Mouse (Mus musculus) layer of hippocampus, adult 11-12 months (tissue): ENCODE measurements around the gene Slc30a2.
A peak's percentile ranks its signal among the peaks of the same experiment; 100 is the strongest.
"Not testable (repeated sequence)": the region's sequence is repeated elsewhere in the genome, so short reads cannot be mapped to it uniquely, and the experiment has no call there.

Experiments
- DNase-seq: peaks from one replicate; pipeline ENCODE4 v3.0.0; 2022; ENCODE audit warnings: low spot score

Gene Slc30a2

DNA sequence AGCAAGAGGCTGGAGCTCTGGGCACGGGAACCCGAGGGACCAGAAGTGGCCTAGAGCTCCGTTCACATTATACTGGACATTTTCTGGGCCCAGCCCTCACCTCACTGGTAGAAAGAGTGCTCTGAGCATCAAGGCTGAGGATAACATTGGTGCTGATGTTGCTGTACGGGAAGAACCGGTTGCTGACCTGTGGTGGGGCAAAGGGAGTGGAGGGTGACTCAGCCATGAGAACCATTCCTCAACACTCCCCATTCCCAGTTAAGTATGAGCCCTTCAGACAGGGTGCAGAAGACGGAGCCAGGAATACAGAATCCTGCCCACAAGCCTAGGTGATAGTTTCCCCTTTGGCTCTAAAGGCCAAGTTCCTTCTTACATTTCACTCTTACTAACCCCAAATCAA, 16.7 kb downstream of the Slc30a2 start:
- DNase-seq = no peak

DNA sequence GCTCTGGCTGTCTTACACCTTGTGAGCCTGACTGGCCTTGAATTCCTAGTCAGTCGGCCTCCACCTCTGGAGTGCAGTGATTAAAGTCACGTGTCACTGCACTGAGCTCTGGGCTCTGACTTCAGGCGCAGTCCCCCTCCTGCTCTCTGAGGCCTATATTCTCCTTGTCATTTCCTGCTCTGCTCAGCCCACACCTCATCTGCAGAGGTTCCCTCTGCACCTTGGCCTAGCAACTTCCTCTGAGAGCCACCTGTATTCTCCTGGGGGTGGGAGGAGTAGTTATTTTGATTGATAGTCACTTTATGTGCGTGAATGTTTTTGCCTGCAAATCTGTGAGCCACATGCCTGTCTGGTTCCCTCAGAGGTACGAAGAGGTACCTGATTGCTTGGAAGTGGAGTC, 18.2 kb downstream of the Slc30a2 start:
- no peak for DNase-seq

DNA sequence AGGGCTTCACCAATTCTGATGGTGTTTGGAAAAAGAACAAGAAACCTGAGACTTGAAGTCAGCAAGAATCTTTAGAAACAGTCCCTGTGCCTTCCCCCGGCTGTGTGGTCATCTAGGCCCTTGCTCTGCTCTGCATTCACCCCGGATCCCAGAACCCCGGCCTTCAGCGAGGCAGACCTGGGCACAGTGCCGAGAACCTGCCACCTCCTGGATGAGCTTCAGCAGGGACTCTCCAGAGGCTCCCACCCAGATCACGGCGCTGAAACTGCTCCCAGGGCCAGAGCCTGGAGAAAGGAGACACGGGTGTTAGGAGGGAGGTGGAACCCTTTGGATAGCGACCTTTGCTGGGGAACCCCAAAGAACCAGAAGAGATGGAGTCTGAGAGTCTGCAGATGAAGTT, 19.1 kb downstream of the Slc30a2 start:
- DNase-seq = no peak

DNA sequence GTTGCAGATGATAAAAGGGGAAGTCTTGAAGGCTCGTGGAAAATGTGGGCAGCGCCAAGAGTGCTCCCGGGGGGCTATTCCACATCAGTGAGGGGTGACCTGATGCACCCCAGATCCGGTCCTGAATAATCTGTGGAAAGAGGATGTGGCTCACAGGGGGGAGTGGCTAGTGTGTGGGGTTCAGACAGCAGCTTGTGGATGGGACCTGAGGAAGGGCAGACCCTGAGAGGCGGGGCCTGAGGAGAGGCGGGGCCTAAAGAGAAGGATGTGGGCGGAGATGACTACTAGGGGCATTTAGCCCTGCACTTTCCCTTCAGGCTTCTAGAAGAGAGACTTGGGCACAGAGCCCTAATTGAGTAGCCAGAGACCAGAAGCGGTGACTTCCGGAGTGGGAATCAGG, 19.6 kb downstream of the Slc30a2 start:
- DNase-seq = peak; percentile 48

DNA sequence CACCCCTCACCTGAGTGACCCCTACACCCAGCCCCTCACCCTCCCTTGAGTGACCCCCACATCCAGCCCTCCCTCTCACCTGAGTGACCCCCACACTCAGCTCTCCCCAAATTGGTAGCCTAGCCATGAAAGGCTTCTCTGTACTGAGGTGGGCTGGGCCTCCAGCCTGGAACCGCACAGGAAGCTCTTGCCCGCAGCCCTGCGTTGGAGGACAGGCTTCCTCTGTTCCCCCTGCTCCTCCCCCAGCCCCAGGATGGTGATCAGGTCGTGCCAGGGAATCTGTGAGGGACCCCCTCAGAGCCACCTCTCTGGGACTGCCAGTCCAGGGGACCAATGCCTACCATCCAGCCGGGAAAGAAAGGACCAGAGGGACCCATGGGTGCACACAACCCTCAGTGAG, 22.3 kb downstream of the Slc30a2 start:
- DNase-seq = no peak

DNA sequence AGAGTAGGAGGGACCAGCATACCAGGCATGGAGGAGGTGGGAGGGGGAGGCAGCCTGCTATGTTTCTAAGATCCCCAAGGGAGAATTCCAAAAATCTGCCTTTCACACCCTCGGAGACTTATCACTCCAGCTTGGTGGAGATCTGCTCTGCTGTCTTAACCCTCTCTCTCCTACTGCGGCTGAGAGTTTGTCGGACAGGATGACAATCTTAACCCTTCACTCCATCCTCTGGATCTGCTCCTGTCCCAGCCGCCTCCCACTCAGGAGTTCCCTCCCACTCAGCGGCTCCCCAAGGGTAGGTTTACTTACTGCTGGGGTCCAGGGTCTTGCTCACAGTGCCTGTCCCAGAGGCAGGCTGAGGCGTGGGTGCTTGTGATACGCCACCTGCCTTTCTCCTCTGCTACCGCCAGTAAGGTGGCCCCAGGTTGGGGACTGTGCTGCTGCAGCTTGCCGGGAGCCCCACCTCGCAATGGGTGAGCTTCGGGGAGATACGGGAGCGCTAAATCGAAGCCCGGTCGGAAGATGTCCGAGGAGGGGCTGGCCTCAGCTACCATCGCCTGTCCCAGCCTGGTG, 27.8 kb downstream of the Slc30a2 start:
- peak; percentile 67 for DNase-seq

DNA sequence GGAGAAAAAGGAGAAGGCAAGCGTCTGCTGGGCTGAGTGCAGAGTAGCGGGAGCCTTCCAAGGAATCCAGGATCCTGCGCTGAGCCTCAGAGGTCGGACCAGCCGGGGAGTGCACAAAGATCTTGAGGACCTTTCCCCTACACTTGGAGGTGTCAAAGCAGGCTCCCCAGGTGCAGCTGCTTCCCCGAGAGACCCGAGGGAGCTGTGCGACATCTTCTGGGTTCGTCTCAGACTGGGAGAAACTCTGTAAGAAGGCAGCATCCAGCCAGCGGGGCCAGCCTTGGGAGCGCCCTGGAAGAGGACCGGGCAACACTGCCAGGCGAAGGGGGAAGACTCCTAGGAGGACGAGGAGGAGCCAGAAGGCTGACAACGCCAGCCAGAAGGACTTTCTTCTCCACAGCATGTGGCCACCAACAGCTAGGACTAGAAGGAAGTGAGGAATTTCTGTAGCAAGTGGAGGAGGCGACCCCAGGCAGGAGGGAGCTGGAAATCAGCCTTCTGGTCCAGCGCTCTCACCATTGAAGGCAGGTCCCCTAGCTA, 28.4 kb downstream of the Slc30a2 start:
- no peak for DNase-seq

DNA sequence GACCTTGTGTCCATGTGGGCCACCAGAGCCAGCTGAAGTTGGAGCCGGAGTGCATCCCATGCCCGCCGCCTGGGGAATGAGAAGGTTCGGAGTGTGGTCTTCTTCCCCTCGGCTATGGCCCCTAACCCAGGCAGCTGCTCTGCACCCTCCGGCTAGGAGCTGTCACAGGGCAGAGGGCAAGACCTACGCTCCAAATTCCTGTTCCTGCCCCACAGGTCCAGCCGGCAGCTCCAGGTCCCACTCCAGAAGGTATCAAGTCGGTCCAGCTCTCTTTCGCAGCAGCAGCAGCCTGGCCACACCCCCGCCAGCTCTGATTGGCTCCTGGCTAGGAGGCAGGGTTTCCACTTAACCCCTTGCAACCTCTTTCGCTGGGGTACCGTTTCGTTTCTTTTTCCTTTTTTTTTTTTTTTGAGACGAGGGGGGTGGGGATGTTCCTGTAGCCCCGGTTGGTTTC, 29.3 kb downstream of the Slc30a2 start:
- peak; percentile 87 for DNase-seq

DNA sequence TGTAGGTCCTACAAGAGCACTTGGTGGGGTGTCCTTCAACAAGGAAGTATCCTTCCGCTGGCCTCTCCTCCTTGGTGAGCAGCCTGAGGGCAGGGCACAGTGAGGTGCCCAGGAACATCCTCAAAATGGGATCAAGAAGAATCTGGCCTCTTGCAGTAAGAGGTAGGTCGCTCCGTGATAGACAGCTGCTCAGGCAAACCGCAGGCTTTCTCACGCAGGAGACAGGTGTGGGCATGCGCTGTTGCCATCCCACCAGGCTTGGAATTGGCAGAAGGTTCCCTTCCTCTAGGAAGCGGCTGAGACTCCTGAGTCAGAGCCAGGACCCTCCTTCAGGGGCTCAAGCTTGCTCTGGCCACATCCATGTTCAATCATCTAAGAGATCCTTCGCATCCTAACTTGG, 30.3 kb downstream of the Slc30a2 start:
- no peak for DNase-seq

DNA sequence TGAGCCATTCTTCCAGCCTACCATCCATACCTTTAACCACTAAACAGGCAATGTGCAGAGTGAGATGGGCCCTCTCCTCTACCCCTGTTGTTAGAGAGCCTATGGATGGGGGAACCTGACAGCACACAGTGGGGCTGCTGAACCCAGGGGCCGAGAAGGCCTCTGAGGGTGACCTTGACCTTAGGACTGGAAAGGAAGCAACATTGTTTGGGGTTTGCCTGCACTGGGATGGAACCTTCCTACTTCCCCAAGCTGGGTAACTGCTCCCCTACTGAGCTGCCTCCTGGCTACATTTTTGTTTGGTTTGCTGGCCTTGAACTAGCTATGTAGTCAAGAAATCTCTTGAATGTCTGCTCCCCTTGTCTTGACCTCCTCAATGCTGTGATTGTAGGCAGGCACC, 31.3 kb downstream of the Slc30a2 start:
- no peak for DNase-seq

DNA sequence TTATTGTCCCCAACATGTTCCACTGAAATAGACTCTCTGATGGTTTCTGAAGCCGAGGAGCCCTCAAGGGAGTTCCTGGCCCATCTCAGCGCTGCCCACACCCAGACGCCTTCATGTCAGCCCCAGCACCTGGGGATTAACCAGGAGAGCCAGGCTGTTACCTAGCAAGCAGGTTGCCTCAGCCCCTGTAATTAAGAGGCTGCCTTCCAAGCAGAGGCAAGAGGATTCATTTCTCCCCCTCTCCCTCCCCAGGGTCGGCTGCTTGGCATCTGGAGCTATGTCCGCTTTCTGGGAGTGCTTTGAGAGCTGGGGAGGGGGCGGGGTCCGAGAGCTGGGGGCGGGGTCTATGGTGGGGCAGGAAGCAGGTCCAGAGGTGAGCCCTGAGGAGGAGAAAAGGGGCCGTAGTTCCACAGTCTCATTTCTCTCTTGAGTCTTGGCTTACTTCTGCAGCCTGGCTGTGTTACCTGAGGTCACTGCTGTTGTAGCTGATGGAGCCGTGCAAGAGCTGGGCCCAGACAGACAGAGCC, 35.2 kb downstream of the Slc30a2 start:
- DNase-seq = no peak

DNA sequence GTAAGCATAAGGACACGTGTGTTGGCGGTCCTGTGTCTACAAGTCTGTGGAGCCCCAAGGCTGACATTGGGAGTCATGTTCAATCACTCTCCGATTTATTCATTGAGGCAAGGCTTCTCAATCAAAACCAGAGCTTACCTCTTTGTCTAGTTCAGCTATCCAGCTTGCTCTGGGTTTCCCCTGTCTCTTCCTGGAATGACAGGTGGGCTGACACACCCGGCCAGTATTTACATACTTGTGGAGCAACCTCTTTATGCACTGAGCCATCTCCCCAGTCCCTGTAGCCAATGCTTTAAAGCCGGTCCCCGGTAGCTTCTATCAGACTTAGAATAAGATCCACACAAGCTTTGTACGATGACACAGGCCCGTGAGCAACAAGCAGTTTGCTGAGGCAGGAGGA, 36.5 kb downstream of the Slc30a2 start:
- DNase-seq = no peak

DNA sequence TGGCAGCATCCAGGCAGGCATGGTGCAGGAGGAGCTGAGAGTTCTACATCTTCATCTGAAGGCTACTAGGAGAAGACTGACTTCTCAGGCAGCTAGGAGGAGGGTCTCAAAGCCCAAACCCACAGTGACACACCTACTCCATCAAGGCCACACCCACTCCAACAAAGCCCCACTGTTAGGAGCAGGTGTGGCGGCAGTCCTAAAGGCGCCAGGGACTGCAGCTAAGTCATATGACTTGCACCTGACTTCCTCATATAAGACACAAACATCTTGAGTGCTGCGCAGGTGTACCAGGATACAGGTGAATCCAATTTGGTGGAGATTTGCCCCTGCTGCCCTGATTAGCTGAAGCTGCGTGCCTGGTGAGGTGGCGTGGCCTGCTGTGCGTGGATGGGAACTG, 40.8 kb downstream of the Slc30a2 start, which contains the start of gene Extl1:
Gene Extl1, minus strand, starts transcription at position 101 of the 400 bp plus-strand sequence.
- DNase-seq = not testable (repeated sequence)

DNA sequence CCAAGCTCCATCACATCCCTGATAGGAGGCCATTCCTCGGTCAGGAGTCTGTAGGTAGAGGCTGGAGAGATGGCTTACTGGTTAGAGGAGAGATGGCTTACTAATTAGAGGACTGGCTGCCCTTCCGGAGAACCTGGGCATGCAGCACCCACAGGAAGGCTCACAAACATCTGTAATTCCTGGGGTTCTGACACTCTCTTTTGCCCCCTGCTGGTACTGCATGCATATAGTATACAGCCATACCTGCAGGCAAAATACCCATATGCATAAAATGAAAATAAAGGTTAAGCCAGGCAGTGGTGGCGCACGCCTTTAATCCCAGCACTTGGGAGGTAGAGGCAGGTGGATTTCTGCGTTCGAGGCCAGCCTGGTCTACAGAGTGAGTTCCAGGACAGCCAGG, 44.3 kb downstream of the Slc30a2 start:
- DNase-seq = no peak

DNA sequence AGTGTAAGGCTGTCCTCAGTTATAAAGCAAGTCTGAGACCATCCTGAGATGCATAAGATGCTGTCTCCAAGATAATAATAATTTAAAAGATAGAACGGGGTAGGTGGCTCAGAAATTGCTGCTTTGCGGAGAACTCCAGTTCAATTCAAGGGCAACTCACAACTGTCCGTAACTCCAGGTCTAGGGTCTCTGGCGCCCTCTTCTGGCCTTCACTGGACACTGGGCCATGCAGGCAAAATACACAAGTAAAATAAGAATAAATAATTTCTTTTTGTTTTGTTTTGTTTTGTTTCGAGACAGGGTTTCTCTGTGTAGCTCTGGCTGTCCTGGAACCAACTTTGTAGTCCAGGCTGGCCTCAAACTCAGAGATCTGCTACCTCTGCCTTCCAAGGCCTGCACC, 45.4 kb downstream of the Slc30a2 start:
- peak; percentile 74 for DNase-seq

DNA sequence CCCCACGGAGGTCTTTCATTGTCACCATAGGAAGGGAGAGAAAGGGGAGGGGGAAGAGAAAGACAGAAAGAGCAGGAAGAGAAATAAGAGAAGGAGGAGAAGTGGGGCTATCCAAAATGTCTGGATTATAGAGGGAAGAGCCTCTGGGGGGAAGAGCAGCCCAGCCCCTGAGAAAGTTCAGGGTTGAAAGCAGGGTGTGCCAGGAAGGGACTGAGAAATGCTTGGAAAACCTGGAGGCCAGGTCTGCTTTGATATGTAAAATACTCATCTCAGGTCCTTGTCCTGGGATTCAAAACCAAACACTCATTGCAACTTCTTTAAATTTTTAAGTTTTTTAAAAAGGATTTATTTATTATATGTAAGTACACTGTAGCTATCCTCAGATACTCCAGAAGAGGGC, 48.7 kb downstream of the Slc30a2 start:
- DNase-seq = no peak

DNA sequence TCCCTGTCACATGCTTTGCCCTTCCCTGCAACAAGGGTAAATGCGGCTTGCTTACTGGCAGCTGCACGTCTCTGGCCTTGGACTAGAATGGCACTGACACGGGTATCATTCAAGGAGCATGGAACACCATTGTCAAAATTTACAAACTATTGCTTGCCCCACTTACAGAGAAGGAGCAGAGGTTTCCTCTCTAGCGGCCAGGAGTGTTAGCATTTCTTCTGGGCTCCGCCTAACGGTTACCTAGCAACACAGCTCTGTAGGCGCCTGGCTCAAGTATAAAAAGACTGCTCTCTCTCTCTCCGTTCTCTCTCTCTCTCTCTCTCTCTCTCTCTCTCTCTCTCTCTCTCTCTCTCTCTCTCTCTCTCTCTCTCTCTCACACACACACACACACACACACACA, 49.6 kb downstream of the Slc30a2 start:
- no peak for DNase-seq

DNA sequence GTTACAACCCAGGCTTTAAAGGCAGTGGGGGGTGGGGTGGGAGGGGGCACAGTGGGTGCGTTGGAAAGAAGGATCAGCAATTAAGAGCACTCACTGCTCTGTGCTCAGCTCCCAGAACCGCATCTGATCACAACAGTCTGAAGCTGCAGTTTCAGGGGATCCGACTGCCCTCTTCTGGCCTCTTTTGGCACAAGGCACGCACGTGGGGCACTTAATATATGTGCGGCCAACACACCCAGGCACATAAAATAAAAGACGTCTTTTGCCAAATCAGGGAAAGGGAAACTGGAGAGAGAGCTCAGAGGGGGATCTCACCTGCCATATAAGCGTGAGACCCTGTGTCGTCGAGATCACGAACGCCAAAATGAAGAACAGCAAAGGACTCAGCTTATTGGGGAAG, 50.0 kb downstream of the Slc30a2 start:
- no peak for DNase-seq

DNA sequence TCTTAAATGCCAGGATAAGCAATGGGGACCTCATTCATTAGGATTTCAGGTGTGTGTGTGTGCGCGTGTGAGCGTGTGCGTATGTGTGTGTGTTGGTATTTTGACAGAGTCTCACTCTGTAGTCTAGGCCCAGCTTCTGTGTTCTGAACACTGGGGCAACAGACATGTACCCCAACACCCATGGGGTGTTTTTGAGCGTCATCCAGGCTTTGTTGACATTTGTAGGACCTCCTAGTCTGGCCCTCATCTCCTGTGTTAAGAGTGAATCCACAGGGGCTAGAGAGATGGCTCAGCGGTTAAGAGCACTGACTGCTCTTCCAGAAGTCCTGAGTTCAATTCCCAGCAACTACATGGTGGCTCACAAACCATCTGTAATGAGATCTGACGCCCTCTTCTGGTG, 52.2 kb downstream of the Slc30a2 start:
- no peak for DNase-seq

DNA sequence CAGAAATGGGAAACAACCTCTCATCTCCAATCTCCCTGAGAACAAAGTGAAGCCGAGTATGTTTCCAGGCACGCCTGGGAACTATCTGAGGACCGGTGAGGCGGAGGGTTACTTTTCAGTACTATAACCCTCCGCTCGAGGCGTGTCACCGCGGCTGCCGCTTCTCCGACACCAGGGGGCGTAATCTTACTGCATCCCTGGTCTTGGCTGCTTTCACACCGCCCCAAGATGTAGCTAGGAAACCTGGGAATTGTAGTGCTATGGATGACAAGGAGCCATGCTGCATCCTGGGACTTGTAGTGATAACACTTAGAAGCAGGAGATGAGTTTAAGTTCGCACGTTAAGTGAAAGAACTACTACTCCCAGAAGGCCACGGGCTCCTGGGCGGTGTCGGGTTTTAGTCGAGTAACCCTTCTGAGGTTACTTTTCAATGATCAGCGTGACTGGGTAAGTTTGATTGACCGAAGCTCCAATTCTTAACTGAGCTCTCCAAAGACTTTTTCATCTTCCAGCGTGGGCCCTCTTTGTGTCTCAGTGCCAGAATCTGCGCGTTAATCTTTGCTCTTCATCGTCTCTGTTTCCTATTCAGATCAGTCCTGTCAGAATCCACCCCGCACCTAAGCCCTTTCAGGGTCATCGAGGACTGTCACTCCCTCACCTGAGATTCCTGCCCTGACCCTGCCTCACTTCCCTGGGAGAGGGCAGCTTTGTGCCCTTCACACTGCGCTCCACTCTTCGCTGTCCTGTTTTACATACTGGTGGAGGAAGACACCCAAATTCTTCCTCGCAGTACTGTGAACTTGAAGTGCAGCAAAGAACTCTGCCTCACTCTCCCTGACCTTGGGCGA, 53.2 kb downstream of the Slc30a2 start, which contains the start of gene Pafah2:
Gene Pafah2, plus strand, starts transcription at position 344 of the 849 bp plus-strand sequence.
- DNase-seq = peak; percentile 98

DNA sequence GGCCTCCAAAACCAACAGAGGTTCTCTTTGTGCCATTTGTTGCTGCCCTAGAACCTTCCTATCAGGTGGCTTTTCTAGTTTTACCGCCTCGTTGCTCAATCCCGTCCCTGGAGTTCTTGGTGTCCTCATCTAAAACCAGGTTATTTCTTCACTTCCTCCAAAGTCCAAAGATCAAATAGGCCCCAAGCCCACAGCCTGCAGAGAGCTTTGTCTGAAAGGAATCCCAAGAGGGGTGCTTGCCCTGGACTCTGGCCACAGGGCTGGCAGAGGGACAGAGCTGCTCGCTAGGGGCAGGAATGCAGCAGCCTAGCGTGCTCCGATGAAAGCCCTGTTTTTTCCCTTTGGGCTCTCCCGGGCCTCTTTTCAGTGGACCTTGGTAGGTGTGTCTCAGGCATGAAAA, 54.1 kb downstream of the Slc30a2 start:
- peak; percentile 59 for DNase-seq

DNA sequence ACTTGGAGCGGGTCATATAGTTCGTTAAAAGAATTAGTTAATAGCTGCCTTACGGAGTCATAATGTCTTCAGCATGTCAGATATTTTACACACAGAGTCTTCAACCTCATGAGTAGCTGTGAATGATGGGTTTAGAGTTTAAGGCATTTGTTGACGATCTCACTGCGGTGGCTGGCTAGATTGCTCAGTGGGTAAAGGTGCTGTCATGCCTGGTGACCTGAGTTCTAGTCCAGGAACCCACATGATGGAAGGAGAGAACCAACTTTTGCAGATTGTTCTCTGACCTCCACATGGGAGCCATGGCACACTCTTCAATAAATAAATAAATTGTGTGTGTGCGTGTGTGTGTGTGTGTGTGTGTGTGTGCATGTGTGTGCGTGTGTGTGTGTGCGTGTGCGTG, 54.8 kb downstream of the Slc30a2 start:
- DNase-seq = no peak

DNA sequence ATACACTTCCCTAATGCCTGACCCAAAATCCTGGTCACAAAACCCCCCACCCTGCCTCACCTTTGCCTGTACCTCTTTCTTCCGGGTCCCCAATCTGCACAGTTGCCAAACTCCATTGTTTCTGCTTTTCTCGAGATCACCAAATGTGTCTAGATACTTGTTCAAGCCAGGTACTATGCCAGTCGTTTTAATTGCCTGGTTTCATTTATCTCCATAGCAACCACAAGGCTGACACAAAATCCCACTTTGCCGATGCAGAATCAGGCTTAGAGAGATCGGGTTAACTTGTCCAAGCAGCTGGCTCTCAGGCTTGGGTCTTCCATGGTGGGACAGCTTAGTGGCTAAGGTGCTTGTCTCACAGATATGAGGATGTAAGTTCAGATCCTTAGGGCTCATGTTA, 57.2 kb downstream of the Slc30a2 start:
- DNase-seq = no peak
